Mouse (Mus musculus): Measurements from ENCODE around the gene Gm4724. TPM values are rescaled to one million over a fixed set of nuclear protein-coding genes. Genes with fewer than 3 reads are reported as not detected.

Gm4724 gene
- polyA plus RNA-seq (2012; rRNA removed), result 18.9 and 21.5 TPM in 2 replicates

DNA sequence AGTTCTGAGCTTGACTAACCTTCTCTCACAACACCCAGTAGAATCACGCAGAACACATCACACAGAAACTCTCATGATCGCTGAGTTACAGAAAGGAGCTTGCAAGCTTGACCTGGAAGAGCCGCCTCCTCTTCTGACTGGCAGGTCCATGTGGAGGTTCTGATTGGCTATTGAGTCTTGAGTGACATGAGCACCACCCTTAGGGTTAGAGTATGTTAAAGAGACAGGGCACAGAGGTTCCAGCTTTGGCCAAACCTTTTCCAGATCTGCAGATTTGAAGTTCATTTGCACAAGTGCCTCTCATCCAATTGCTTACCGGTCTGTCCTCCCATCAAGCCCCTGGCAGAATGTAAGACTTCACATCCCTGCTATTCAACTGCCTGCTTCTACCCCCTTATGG lies at the start of gene Gm4724:
Gm4724 (minus strand) TSS at position 101 of the 400 bp plus-strand sequence.

DNA sequence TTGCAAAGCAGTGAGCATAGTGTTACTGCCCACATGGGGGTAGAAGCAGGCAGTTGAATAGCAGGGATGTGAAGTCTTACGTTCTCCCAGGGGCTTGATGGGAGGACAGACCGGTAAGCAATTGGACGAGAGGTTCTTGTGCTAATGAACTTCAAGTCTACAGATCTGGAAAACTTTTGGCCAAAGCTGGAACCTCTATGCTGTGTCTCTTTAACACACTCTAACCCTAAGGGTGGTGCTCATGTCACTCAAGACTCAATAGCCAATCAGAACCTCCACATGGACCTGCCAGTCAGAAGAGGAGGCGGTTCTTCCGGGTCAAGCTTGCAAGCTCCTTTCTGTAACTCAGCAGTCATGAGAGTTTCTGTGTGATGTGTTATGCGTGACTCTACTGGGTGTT lies 34.1 kb upstream of the Gm4724 start, which contains the start of gene Zfp965:
Zfp965 (plus strand) TSS at position 301 of the 400 bp plus-strand sequence.

Other genes starting within 250 kb of the Gm4724 start
- 13.0 and 14.1 TPM in 2 replicates for gene Gm14391, start 228.9 kb downstream of the Gm4724 start, polyA plus RNA-seq (2012; rRNA removed)
- not detected in 2 replicates for gene Gm14440, start 160.7 kb downstream of the Gm4724 start, polyA plus RNA-seq (2012; rRNA removed)
- 14.4 and 15.2 TPM in 2 replicates for gene Gm4631, start 97.6 kb downstream of the Gm4724 start, polyA plus RNA-seq (2012; rRNA removed)
- gene Zfp968, start 63.4 kb downstream of the Gm4724 start, polyA plus RNA-seq (2012; rRNA removed), result 3.2 and 3.3 TPM in 2 replicates
- 3.6 and 3.9 TPM in 2 replicates for gene Zfp965, start 34.2 kb upstream of the Gm4724 start, polyA plus RNA-seq (2012; rRNA removed)
- not detected in 2 replicates for gene Gm11007, start 208.2 kb upstream of the Gm4724 start, polyA plus RNA-seq (2012; rRNA removed)